Mouse (Mus musculus) MEL (cell line): Measurements from ENCODE around the gene Gria1.

Experiments
- BHLHE40 ChIP-seq: IDR thresholded peaks from 2 replicates; pipeline ENCODE4 v1.6.1; 2012; ENCODE audit warnings: low read depth, mild to moderate bottlenecking, inconsistent platforms, low read length, improper control_type of control experiment, borderline replicate concordance
- CHD1 ChIP-seq: IDR thresholded peaks from 2 replicates; pipeline ENCODE4 v1.6.1; 2012; ENCODE audit warnings: low read depth, mild to moderate bottlenecking, inconsistent platforms, low read length, improper control_type of control experiment
- CTCF ChIP-seq, 3 experiments: IDR thresholded peaks in 2 of 3; conservative IDR thresholded peaks in 1 of 3; 2 replicates each; pipeline ENCODE4 v1.5.1; 2011 to 2012; ENCODE audit warnings: low read length in 3 of 3, low read depth in 2 of 3, mild to moderate bottlenecking in 2 of 3, improper control_type of control experiment in 1 of 3, inconsistent platforms in 1 of 3, mixed read lengths in 1 of 3, moderate library complexity in 1 of 3; ENCODE audit not compliant: control insufficient read depth in 1 of 3, insufficient read depth in 1 of 3, poor library complexity in 1 of 3, severe bottlenecking in 1 of 3
- NRF1 ChIP-seq: IDR thresholded peaks from 2 replicates; pipeline ENCODE4 v1.6.1; 2014; ENCODE audit warnings: low read depth, mild to moderate bottlenecking, inconsistent platforms, low read length, improper control_type of control experiment, moderate library complexity; ENCODE audit not compliant: poor library complexity, insufficient read depth, severe bottlenecking
- POLR2AphosphoS2 ChIP-seq: IDR thresholded peaks from 2 replicates; pipeline ENCODE4 v1.6.1; 2011; ENCODE audit warnings: low read length, improper control_type of control experiment
- RCOR1 ChIP-seq: IDR thresholded peaks from 2 replicates; pipeline ENCODE4 v1.6.1; 2012; ENCODE audit warnings: low read depth, mild to moderate bottlenecking, inconsistent platforms, low read length, improper control_type of control experiment
- TAL1 ChIP-seq: IDR thresholded peaks from 2 replicates; pipeline ENCODE4 v1.6.1; 2012; ENCODE audit warnings: mild to moderate bottlenecking, inconsistent platforms, low read length, moderate library complexity, mixed read lengths
- ZNF384 ChIP-seq: IDR thresholded peaks from 2 replicates; pipeline ENCODE4 v1.6.1; 2012; ENCODE audit warnings: low read depth, mild to moderate bottlenecking, inconsistent platforms, low read length, improper control_type of control experiment

DNA sequence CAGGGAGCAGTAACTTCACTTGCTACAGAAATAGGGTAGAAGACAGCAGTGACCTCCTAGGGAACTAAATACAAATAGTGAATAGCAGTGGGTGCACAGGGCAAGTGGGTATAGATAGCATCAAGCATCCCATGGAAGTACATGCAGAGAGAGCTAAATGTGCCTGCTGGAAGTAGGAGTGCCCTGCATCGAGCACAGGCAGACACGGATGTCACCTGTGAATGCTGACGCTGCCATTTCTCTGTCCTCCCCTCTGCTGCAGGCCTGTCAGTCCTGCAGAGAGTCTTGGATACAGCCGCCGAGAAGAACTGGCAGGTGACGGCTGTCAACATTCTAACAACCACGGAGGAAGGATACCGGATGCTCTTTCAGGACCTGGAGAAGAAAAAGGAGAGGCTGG is 178.2 kb downstream of the Gria1 start:
- TF ChIP-seq POLR2AphosphoS2, result no peak
- no peak for TF ChIP-seq NRF1
- no peak for TF ChIP-seq BHLHE40
- no peak for TF ChIP-seq TAL1
- no peak for TF ChIP-seq RCOR1
- no peak for TF ChIP-seq CTCF (IDR thresholded peaks at IDR 0.05 in 2 of 3, conservative IDR thresholded peaks at IDR 0.05 in 1 of 3; ENCODE audit: control insufficient read depth in 1 of 3, insufficient read depth in 1 of 3, low read depth in 2 of 3, low read length in 3 of 3, poor library complexity in 1 of 3, severe bottlenecking in 1 of 3)
- no peak for TF ChIP-seq CHD1
- TF ChIP-seq ZNF384, result no peak
